Mouse (Mus musculus): ENCODE data around the gene Stx6.

- TF ChIP-seq CTCF (IDR thresholded peaks at IDR 0.05; ENCODE audit: borderline replicate concordance, extremely low read depth, insufficient read depth, insufficient read length) (no peak), POLR2A (IDR thresholded peaks at IDR 0.05; ENCODE audit: borderline replicate concordance, extremely low read depth, insufficient read depth, insufficient read length, poor library complexity, severe bottlenecking) (no peak)
These were observed 92.1 kb downstream of the Stx6 start for GRCm38 (mm10) chr1:155250531-155251135.
